Mouse (Mus musculus) CH12.LX (cell line): ENCODE measurements around the gene Aire. TPM values are rescaled to one million over a fixed set of nuclear protein-coding genes. Genes with fewer than 3 reads are reported as not detected.

Source experiments
- DNase-seq: peaks from one replicate; pipeline ENCODE4 v3.0.0-alpha.2; 2013; ENCODE audit errors: extremely low read depth
- H3K27ac ChIP-seq: 2 replicates; pipeline ENCODE4 v1.5.1; 2012; ENCODE audit warnings: low read depth, mild to moderate bottlenecking, control low read depth, moderate library complexity; ENCODE audit not compliant: insufficient read depth
- H3K27me3 ChIP-seq: replicated peaks from 2 replicates; pipeline ENCODE3; 2012; ENCODE audit warnings: inconsistent platforms
- H3K36me3 ChIP-seq, 2 experiments: replicated peaks in 1 of 2; 2 replicates each; pipeline versions ENCODE3 to v1.6.1; 2012; ENCODE audit warnings: inconsistent platforms in 1 of 2, low read length in 1 of 2, mild to moderate bottlenecking in 1 of 2, mixed read lengths in 1 of 2, moderate library complexity in 1 of 2; ENCODE audit not compliant: control insufficient read depth in 1 of 2, insufficient read depth in 1 of 2
- H3K4me1 ChIP-seq, 2 experiments: 2 replicates each; pipeline ENCODE4 v1.6.1; 2012; ENCODE audit warnings: inconsistent platforms in 1 of 2, moderate library complexity in 1 of 2; ENCODE audit not compliant: insufficient read depth in 2 of 2, control insufficient read depth in 1 of 2
- H3K4me2 ChIP-seq: 2 replicates; pipeline ENCODE4 v1.6.1; 2012; ENCODE audit warnings: low read depth, mild to moderate bottlenecking, control low read depth; ENCODE audit not compliant: poor library complexity, insufficient read depth, severe bottlenecking
- H3K4me3 ChIP-seq, 3 experiments: fragments of 150-350 bp in 1 of 3; sonication (generic) in 1 of 3; replicated peaks in 1 of 3; 2 replicates each; pipeline versions ENCODE3 to v1.5.1; 2011 to 2012; ENCODE audit warnings: low read depth in 2 of 3, low read length in 2 of 3, mild to moderate bottlenecking in 2 of 3, moderate library complexity in 2 of 3, control low read depth in 1 of 3, improper control_type of control experiment in 1 of 3, inconsistent platforms in 1 of 3, mixed read lengths in 1 of 3; ENCODE audit not compliant: poor library complexity in 1 of 3
- H3K79me2 ChIP-seq: replicated peaks from 2 replicates; pipeline ENCODE4 v1.6.1; 2012; ENCODE audit warnings: mild to moderate bottlenecking, moderate library complexity; ENCODE audit not compliant: control insufficient read depth, poor library complexity, insufficient read depth, severe bottlenecking; ENCODE audit errors: extremely low read depth
- H3K9ac ChIP-seq: 2 replicates; pipeline ENCODE4 v1.6.1; 2012; ENCODE audit warnings: low read depth, mild to moderate bottlenecking, control low read depth, moderate library complexity; ENCODE audit not compliant: insufficient read depth
- H3K9me3 ChIP-seq: replicated peaks from 2 replicates; pipeline ENCODE3; 2012; ENCODE audit warnings: low read length, inconsistent platforms, mixed read lengths
- BHLHE40 ChIP-seq: IDR thresholded peaks from 2 replicates; pipeline ENCODE4 v1.6.1; 2011; ENCODE audit warnings: mild to moderate bottlenecking, low read depth, low read length, improper control_type of control experiment
- CHD1 ChIP-seq: IDR thresholded peaks from 2 replicates; pipeline ENCODE4 v1.6.1; 2012; ENCODE audit warnings: low read depth, low read length, improper control_type of control experiment, inconsistent platforms
- ELF1 ChIP-seq: IDR thresholded peaks from 2 replicates; pipeline ENCODE4 v1.6.1; 2014; ENCODE audit warnings: low read depth, mild to moderate bottlenecking, inconsistent platforms, low read length, improper control_type of control experiment
- EP300 ChIP-seq: IDR thresholded peaks from 2 replicates; pipeline ENCODE4 v1.6.1; 2011; ENCODE audit warnings: low read length, improper control_type of control experiment
- HCFC1 ChIP-seq: IDR thresholded peaks from 2 replicates; pipeline ENCODE4 v1.6.1; 2012; ENCODE audit warnings: low read depth, mild to moderate bottlenecking, inconsistent platforms, low read length, improper control_type of control experiment
- KAT2A ChIP-seq: IDR thresholded peaks from 2 replicates; pipeline ENCODE4 v1.6.1; 2012; ENCODE audit warnings: low read length, improper control_type of control experiment, inconsistent platforms; ENCODE audit not compliant: insufficient replicate concordance
- MAFK ChIP-seq: IDR thresholded peaks from 2 replicates; pipeline ENCODE4 v1.6.1; 2011; ENCODE audit warnings: low read length, improper control_type of control experiment; ENCODE audit not compliant: insufficient replicate concordance
- MEF2A ChIP-seq: IDR thresholded peaks from 2 replicates; pipeline ENCODE4 v1.6.1; 2014; ENCODE audit warnings: low read depth, mild to moderate bottlenecking, inconsistent platforms, low read length, improper control_type of control experiment, borderline replicate concordance
- POLR2A ChIP-seq: IDR thresholded peaks from 2 replicates; pipeline ENCODE4 v1.6.1; 2011; ENCODE audit warnings: low read depth, mild to moderate bottlenecking, improper control_type of control experiment, low read length
- POLR2AphosphoS2 ChIP-seq: IDR thresholded peaks from 2 replicates; pipeline ENCODE4 v1.6.1; 2011; ENCODE audit warnings: low read depth, low read length, improper control_type of control experiment
- RCOR1 ChIP-seq: conservative IDR thresholded peaks from 2 replicates; pipeline ENCODE4 v1.6.1; 2012; ENCODE audit warnings: low read depth, mild to moderate bottlenecking, inconsistent platforms, low read length, improper control_type of control experiment
- SIN3A ChIP-seq: IDR thresholded peaks from 2 replicates; pipeline ENCODE4 v1.6.1; 2012; ENCODE audit warnings: low read length, improper control_type of control experiment, inconsistent platforms
- SMC3 ChIP-seq: IDR thresholded peaks from 2 replicates; pipeline ENCODE4 v1.6.1; 2011; ENCODE audit warnings: low read depth, low read length, improper control_type of control experiment
- TBP ChIP-seq: conservative IDR thresholded peaks from 2 replicates; pipeline ENCODE4 v1.6.1; 2011; ENCODE audit warnings: low read depth, low read length, improper control_type of control experiment
- TCF12 ChIP-seq: IDR thresholded peaks from 2 replicates; pipeline ENCODE4 v1.6.1; 2014; ENCODE audit warnings: low read depth, mild to moderate bottlenecking, inconsistent platforms, low read length, improper control_type of control experiment
- USF1 ChIP-seq: IDR thresholded peaks from 2 replicates; pipeline ENCODE4 v1.6.1; 2014; ENCODE audit warnings: low read depth, mild to moderate bottlenecking, inconsistent platforms, low read length, improper control_type of control experiment
- USF2 ChIP-seq: conservative IDR thresholded peaks from 2 replicates; pipeline ENCODE4 v1.6.1; 2011; ENCODE audit warnings: low read depth, low read length, improper control_type of control experiment
- ZC3H11A ChIP-seq: IDR thresholded peaks from 2 replicates; pipeline ENCODE4 v1.6.1; 2012; ENCODE audit warnings: low read depth, mild to moderate bottlenecking, inconsistent platforms, low read length, improper control_type of control experiment
- dilution Hi-C: fragments of 300-500 bp; cut with MboI; formaldehyde crosslinking; loops from 2 replicates; pipeline ENCODE4 v1.14.3; 2020; ENCODE audit warnings: low sequenced_read_pairs; ENCODE audit not compliant: extremely low pct_unique_long_range_greater_than_20kb, extremely low pct_ligation_motif_present
- in situ Hi-C: fragments of 300-500 bp; cut with MboI; formaldehyde crosslinking; loops from 3 replicates; pipeline ENCODE4 v1.14.3; 2019; ENCODE audit warnings: low sequenced_read_pairs, low pct_ligation_motif_present, low pct_unique_long_range_greater_than_20kb, mixed read lengths
- polyA plus RNA-seq: library from polyadenylated mRNA; unstranded; fragments of >175 nt; gene quantifications from 2 replicates; pipeline ENCODE4 v1.2.1, GENCODE M21; 2012; ENCODE audit warnings: low read depth; ENCODE audit not compliant: insufficient read length
- total RNA-seq, 2 experiments: library from RNA; depleted of rRNA; stranded (reverse); fragments of 300-350 nt in 1 of 2; fragments of >200 nt in 1 of 2; gene quantifications; 2 replicates each; pipeline ENCODE4 v1.2.3; 2012 to 2014

The Aire gene
- total and polyA plus RNA-seq, 3 experiments, result 0.16 to 0.17 TPM; not detected in 1

DNA sequence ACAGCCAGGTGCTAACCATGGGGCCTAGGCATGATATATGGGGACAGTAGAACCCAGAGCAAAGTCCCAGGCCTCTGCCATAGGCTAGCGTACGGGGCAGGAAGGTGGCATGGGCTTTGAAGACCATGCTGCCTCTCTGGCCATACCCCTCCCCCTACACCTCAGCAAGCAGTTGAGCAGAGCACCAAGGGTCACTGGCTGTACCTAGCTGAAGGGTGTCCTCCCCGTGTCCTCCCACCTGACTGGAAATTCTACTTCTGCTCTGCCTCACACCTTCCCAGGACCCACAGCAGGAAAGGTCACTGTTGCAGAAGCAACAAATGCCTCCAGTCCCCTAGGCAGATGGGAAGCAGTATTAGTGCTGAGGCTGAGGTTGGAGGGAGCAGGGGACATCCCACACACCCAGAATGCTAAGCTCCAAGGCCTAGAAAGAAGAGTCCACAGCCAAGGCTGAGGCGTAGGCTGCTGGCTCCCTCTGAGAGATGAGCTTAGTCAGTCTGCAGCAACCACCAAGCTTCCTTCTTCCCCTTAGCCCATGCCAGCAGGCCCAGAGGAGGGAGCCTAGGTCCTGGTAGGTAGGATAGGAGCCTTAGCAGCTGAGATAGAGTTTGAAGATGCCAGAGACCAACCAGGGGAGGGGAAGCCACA lies 37.5 kb downstream of the Aire start:
- dilution Hi-C loops (no loop called here), in situ Hi-C loops (no loop called here)
- H3K9me3 ChIP-seq, result no peaks in the 10 kb centered on the region
- H3K4me1 ChIP-seq, result peaks cover 12 to 32% of the 10 kb centered on the region in 2 experiments; a peak in 3 of 4 replicates
- H3K4me2 ChIP-seq, result no peak overlapping the region
- no peak overlapping the region for H3K9ac ChIP-seq
- no peak for DNase-seq
- peaks cover 14% of the 10 kb centered on the region for H3K79me2 ChIP-seq
- H3K36me3 ChIP-seq, result peaks cover 22 to 60% of the 10 kb centered on the region in 2 experiments
- TF ChIP-seq MAFK (no peak), ZC3H11A (no peak), CHD1 (no peak), EP300 (no peak), POLR2AphosphoS2 (no peak), TCF12 (no peak), TBP (no peak), USF1 (no peak), KAT2A (no peak), SMC3 (no peak), BHLHE40 (no peak), ELF1 (no peak)
- no peak overlapping the region for H3K4me3 ChIP-seq
- H3K27me3 ChIP-seq, result peaks cover 2% of the 10 kb centered on the region
- H3K27ac ChIP-seq, result no peak overlapping the region

DNA sequence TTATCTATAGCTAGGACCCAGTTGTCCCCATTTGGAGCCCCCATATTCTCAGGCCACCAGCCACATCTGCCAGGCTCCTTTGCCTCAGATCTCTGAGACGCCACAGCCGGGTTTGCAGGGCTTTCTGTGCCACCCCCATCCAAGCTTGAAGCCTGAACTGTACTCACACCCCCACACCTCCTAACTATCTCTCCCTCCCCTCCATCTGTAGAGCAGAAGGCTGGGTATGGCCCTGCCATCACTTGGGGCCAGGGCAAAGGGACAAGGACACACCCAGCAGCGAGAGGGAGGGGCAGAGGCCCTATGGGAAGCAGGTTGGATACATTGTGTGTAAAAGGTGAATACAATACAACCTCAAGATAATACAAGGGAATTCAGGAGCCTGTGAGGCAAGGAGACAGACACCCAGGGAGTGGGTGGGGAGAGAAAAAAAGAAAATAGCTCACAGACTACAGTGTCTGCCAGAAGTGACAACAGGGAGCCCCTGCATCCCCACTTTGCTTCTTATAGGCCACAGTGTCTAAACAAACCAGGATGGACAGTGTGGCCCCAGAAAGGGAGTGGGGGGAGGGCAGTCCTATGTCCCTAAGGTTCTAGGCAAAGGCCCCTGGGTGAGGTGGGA lies 38.8 kb downstream of the Aire start:
- Histone ChIP-seq H3K27ac (no peak overlapping the region), H3K4me1 (peaks cover 12 to 29% of the 10 kb centered on the region in 2 experiments; a peak in 3 of 4 replicates)
- dilution Hi-C loops, result no loop called here

More for the DNA sequence above, 38.8 kb downstream of the Aire start:
- no peak for DNase-seq
- H3K4me2 ChIP-seq, result no peak overlapping the region
- peaks cover 14% of the 10 kb centered on the region for H3K79me2 ChIP-seq
- no peaks in the 10 kb centered on the region for H3K9me3 ChIP-seq
- peaks cover 35 to 73% of the 10 kb centered on the region in 2 experiments for H3K36me3 ChIP-seq
- H3K9ac ChIP-seq, result no peak overlapping the region
- in situ Hi-C loops, result no loop called here
- no peak for TF ChIP-seq POLR2A
- TF ChIP-seq MEF2A, result no peak
- TF ChIP-seq HCFC1, result no peak
- TF ChIP-seq SIN3A, result no peak
- no peak for TF ChIP-seq RCOR1
- TF ChIP-seq BHLHE40, result no peak
- no peak for TF ChIP-seq USF2
- no peak for TF ChIP-seq TCF12
- H3K27me3 ChIP-seq, result no peaks in the 10 kb centered on the region
- no peak overlapping the region for H3K4me3 ChIP-seq
